Mouse (Mus musculus) spleen, postnatal 36 days (tissue): ENCODE data around the gene Map3k14.

ENCODE experiments used
- DNase-seq, 2 experiments: peaks; one replicate each; pipeline ENCODE4 v3.0.0; 2022; ENCODE audit warnings: low spot score in 2 of 2, mixed read lengths in 1 of 2

The Map3k14 gene

GRCm38 (mm10) chr11:103210291-103210690, 57.0 kb downstream of the Map3k14 start:
- no peak for DNase-seq

GRCm38 (mm10) chr11:103208458-103208857, 58.8 kb downstream of the Map3k14 start, which contains the start of gene 1700023F06Rik:
Gene 1700023F06Rik, minus strand, starts transcription at chr11:103208558.
- no peak for DNase-seq

GRCm38 (mm10) chr11:103206203-103206602, 61.1 kb downstream of the Map3k14 start:
- no peak for DNase-seq

GRCm38 (mm10) chr11:103202376-103202775, 64.9 kb downstream of the Map3k14 start:
- no peak for DNase-seq

- DNase-seq = no peak
Measured at GRCm38 (mm10) chr11:103201664-103202063, 65.6 kb downstream of the Map3k14 start.

- DNase-seq = no peak
Measured at GRCm38 (mm10) chr11:103198911-103199803, 68.1 kb downstream of the Map3k14 start.

GRCm38 (mm10) chr11:103198339-103198738, 68.9 kb downstream of the Map3k14 start:
- no peak for DNase-seq

- no peak for DNase-seq
Measured at GRCm38 (mm10) chr11:103197340-103197739, 69.9 kb downstream of the Map3k14 start.

- no peak for DNase-seq
Measured at GRCm38 (mm10) chr11:103195656-103196055, 71.6 kb downstream of the Map3k14 start.

GRCm38 (mm10) chr11:103195236-103195635, 72.0 kb downstream of the Map3k14 start:
- DNase-seq = no peak

- DNase-seq = no peak
Measured at GRCm38 (mm10) chr11:103193825-103194168, 73.5 kb downstream of the Map3k14 start.

GRCm38 (mm10) chr11:103192956-103193824, 74.1 kb downstream of the Map3k14 start:
- DNase-seq = no peak

- no peak for DNase-seq
Measured at GRCm38 (mm10) chr11:103192230-103192955, 74.9 kb downstream of the Map3k14 start.

GRCm38 (mm10) chr11:103184891-103185290, 82.4 kb downstream of the Map3k14 start:
- DNase-seq = peak in 1 of 2 experiments; percentile 47

- no peak for DNase-seq
Measured at GRCm38 (mm10) chr11:103181911-103182310, 85.4 kb downstream of the Map3k14 start.

GRCm38 (mm10) chr11:103181349-103181748, 85.9 kb downstream of the Map3k14 start:
- DNase-seq = no peak

- no peak for DNase-seq
Measured at GRCm38 (mm10) chr11:103180426-103180825, 86.8 kb downstream of the Map3k14 start.

- peak in 1 of 2 experiments; percentile 1 for DNase-seq
Measured at GRCm38 (mm10) chr11:103178748-103179147, 88.5 kb downstream of the Map3k14 start.

GRCm38 (mm10) chr11:103177815-103178485, 89.3 kb downstream of the Map3k14 start:
- DNase-seq = peak; percentile 48 to 57

GRCm38 (mm10) chr11:103177216-103177615, 90.1 kb downstream of the Map3k14 start:
- peak in 1 of 2 experiments; percentile 3 for DNase-seq

GRCm38 (mm10) chr11:103176510-103176909, 90.8 kb downstream of the Map3k14 start:
- DNase-seq = no peak
